Mouse (Mus musculus) megakaryocyte, embryonic 14.5 days (primary cell): ENCODE measurements around the gene Ptpn14.

Experiments used
- FLI1 ChIP-seq: IDR thresholded peaks from 2 replicates; pipeline ENCODE4 v1.6.1; 2012; ENCODE audit warnings: low read length, inconsistent platforms, mixed read lengths
- GATA1 ChIP-seq: IDR thresholded peaks from 3 replicates; pipeline ENCODE4 v1.6.1; 2012; ENCODE audit warnings: mixed read lengths, low read length, inconsistent platforms, borderline replicate concordance

GRCm38 (mm10) chr1:189913093-189913760, 185.2 kb downstream of the Ptpn14 start:
- no peak for TF ChIP-seq GATA1
- TF ChIP-seq FLI1 = no peak
